Mouse (Mus musculus) heart, embryonic 16.5 days (tissue): Measurements from ENCODE around the gene Gemin4. TPM values are rescaled to one million over a fixed set of nuclear protein-coding genes. Genes with fewer than 3 reads are reported as not detected.

Experiments
- ATAC-seq: fragments of 200-750 bp; cut with Nextera tagmentation; replicated peaks from 2 replicates; pipeline ENCODE4 v1.8.0; 2017; ENCODE audit warnings: moderate number of reproducible peaks; ENCODE audit not compliant: insufficient read depth, low FRiP score; ENCODE audit errors: extremely low read depth
- H3K27ac ChIP-seq: fragments of 300-500 bp; sonication (generic); 2 replicates; pipeline ENCODE4 v1.5.1; 2014; ENCODE audit warnings: mild to moderate bottlenecking, low read length, control low read depth, moderate library complexity
- H3K27me3 ChIP-seq: fragments of 300-500 bp; sonication (generic); 2 replicates; pipeline ENCODE4 v1.6.1; 2014; ENCODE audit warnings: low read length, mixed read lengths; ENCODE audit not compliant: control insufficient read depth, insufficient read depth
- H3K36me3 ChIP-seq: fragments of 300-500 bp; sonication (generic); 2 replicates; pipeline ENCODE4 v1.6.1; 2014; ENCODE audit not compliant: control insufficient read depth, insufficient read depth
- H3K4me1 ChIP-seq: fragments of 300-500 bp; sonication (generic); 2 replicates; pipeline ENCODE4 v1.6.1; 2014; ENCODE audit warnings: low read length, mixed read lengths; ENCODE audit not compliant: control insufficient read depth, insufficient read depth
- H3K4me2 ChIP-seq: fragments of 300-500 bp; sonication (generic); 2 replicates; pipeline ENCODE4 v1.6.1; 2014; ENCODE audit warnings: low read depth, mild to moderate bottlenecking, control low read depth, low read length
- H3K4me3 ChIP-seq: fragments of 300-500 bp; sonication (generic); 2 replicates; pipeline ENCODE4 v1.5.1; 2014; ENCODE audit warnings: mild to moderate bottlenecking, control low read depth, low read length
- H3K9ac ChIP-seq: fragments of 300-500 bp; sonication (generic); 2 replicates; pipeline ENCODE4 v1.6.1; 2014; ENCODE audit warnings: low read length, control low read depth
- H3K9me3 ChIP-seq: fragments of 300-500 bp; sonication (generic); replicated peaks from 2 replicates; pipeline ENCODE4 v1.6.1; 2016; ENCODE audit warnings: low read length; ENCODE audit not compliant: control insufficient read depth
- WGBS: fragments of 180-500 bp; shearing (Covaris S2); extraction: QIAGEN DNeasy Blood & Tissue Kit; methylation state at CpG from one replicate; pipeline ENCODE4 v1.1.7; 2014; 5-methylcytosine and 5-hydroxymethylcytosine counted together
- polyA plus RNA-seq: library from polyadenylated mRNA; unstranded; fragments of >200 nt; fragmentation: Nextera tagmentation; extraction: Ambion mirVana; gene quantifications from 2 replicates; pipeline ENCODE4 v1.2.1, GENCODE M21; 2015

The Gemin4 gene
- polyA plus RNA-seq, 1 experiment from 2014 or later = 21.7 TPM

DNA sequence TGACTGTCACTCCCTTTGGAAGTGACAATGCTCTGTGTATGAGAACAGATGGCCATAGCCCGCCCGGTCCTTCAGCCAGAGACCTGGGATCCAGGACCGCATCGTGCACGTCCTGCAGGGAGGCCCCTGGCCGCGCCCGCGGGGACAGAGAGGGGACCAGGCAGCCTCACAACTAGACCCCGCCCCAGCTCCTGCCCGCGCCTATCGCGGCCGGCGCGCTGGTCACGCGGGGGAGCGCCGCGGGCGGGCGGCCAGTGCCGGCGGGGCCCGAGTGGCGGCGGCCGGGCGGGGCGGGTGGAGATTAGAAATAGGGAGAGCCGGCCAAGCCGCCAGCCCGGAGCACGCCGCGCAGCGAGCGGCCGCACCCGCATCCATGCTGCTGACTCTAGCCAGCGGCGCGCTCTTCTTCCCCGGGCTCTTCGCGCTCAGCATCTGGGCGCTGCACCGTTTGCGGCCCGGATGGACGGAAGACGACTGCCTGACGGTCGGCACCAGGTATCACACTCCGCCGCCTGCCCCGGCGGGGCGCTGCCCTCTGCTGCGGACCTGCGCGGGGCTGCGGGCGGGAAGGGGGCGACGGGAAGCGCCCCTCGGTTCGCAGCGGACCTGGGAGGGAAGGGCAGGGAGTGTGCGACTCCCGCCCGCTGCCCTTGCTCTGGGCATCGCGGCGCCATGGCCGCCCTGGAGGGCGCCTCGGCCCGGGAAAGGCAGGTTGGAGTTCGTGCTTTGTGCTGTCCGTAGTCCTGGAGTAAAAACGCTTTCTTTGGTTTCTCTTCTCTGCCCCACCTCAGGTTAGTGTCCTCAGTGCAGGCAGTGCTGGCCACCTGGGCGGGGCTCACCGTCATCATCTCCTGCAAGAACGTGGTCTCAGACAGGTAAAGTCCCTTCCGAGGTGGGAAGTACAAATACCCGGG is 15.4 kb downstream of the Gemin4 start:
- WGBS = under 1% methylated on average over 89 of the region's 90 CpGs
- Histone ChIP-seq H3K27me3 (no peaks in the 10 kb centered on the region), H3K27ac (peak overlapping the region; percentile 79), H3K4me3 (peak overlapping the region; percentile 91), H3K4me2 (peak overlapping the region; percentile 96), H3K9me3 (no peaks in the 10 kb centered on the region), H3K4me1 (peaks cover 9% of the 10 kb centered on the region; the same call in 1 of the 2 replicates), H3K36me3 (peaks cover 4% of the 10 kb centered on the region; the same call in 1 of the 2 replicates), H3K9ac (peak overlapping the region; percentile 92)
- peak; percentile 99 for ATAC-seq

DNA sequence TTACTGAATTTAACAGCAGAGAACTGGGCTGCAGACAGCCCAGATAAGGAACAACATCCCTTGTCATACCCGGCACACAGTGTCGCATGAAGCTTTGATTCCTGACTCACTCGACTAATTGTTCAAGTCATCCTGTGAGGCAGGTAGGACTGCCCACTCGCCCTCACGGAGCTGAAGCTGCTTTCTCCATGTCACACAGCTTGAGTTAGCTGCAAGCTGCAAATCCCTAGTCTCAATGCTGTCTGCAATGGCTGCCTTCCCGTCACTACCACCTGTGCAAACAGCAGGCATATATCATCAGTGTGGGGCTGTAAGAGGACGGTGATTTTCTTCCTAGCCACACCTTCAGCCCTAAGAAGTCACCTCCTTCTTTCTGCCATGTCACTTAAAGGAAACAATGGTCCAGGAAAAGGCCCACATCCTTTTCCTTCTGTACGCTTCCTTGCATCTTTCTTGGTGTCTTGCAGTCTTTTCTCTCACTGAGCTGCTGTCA is 20.4 kb downstream of the Gemin4 start:
- H3K9me3 ChIP-seq = no peaks in the 10 kb centered on the region
- ATAC-seq = no peak
- H3K9ac ChIP-seq = no peak overlapping the region
- H3K27ac ChIP-seq = no peak overlapping the region
- H3K4me3 ChIP-seq = no peak overlapping the region
- no peak overlapping the region; the same call in 1 of the 2 replicates for H3K4me2 ChIP-seq
- no peaks in the 10 kb centered on the region for H3K36me3 ChIP-seq
- no peaks in the 10 kb centered on the region for H3K27me3 ChIP-seq
- 42% methylated on average over 8 of the region's 8 CpGs for WGBS
- H3K4me1 ChIP-seq = peaks cover 5% of the 10 kb centered on the region; the same call in 1 of the 2 replicates

DNA sequence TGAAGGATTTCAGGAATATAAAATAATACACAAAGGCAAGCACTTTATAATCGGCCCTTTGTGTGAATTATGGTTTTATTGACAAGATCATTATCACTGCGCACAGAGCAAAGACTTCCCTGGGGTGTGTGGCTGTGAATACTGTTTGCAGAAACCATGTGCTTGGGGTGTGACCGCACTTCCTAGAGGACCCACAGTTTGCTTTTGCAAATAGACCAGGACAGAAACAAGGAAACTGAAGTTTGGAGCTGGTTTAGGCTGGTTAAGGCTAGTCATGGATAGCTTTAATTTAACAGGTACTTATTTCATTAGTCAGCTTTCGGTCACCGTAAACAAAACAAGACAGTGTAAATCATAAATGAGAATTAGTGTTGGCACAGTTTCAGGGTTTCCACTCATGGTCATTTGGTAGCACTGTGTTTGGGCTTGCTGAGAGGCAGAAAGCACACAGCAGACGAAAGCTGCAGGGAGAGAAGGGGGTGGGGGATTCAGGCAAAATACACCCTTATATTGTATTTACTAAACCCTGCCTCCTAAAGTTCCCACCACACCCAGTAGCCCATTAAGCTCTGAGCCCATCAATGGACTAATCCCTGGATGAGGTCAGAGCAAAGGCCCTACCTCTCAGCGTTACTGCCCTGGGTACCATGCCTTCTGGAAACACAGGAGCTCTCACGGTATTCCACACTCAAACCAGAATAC is 21.0 kb downstream of the Gemin4 start:
- no peak overlapping the region for H3K27ac ChIP-seq
- H3K9ac ChIP-seq = no peak overlapping the region
- H3K4me3 ChIP-seq = no peak overlapping the region
- no peaks in the 10 kb centered on the region for H3K9me3 ChIP-seq
- no peaks in the 10 kb centered on the region for H3K27me3 ChIP-seq
- H3K4me2 ChIP-seq = no peak overlapping the region
- 62% methylated on average over 8 of the region's 8 CpGs for WGBS
- ATAC-seq = no peak
- no peaks in the 10 kb centered on the region for H3K36me3 ChIP-seq
- peaks cover 3% of the 10 kb centered on the region; the same call in 1 of the 2 replicates for H3K4me1 ChIP-seq

DNA sequence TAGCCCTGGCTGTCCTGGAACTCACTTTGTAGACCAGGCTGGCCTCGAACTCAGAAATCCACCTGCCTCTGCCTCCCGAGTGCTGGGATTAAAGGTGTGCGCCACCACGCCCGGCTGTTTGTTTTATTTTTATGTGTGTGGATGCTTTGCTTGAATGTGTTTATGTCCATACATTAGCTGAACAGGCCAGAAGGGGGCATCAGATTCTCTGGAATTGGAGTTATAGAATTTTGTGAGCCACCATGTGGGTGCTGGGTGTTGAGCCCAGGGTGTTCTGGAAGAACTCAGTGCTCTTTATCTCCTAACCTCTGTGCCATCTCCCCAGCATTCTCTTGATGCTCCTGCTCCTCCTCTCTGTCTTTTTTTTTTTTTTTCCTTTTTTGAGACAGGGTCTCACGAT is 30.6 kb downstream of the Gemin4 start:
- Histone ChIP-seq H3K4me2 (no peak overlapping the region), H3K4me1 (no peaks in the 10 kb centered on the region), H3K36me3 (no peaks in the 10 kb centered on the region), H3K9ac (no peak overlapping the region), H3K9me3 (no peaks in the 10 kb centered on the region), H3K27me3 (no peaks in the 10 kb centered on the region), H3K4me3 (no peak overlapping the region), H3K27ac (no peak overlapping the region)
- ATAC-seq = no peak
- 84% methylated on average over 6 of the region's 6 CpGs for WGBS

DNA sequence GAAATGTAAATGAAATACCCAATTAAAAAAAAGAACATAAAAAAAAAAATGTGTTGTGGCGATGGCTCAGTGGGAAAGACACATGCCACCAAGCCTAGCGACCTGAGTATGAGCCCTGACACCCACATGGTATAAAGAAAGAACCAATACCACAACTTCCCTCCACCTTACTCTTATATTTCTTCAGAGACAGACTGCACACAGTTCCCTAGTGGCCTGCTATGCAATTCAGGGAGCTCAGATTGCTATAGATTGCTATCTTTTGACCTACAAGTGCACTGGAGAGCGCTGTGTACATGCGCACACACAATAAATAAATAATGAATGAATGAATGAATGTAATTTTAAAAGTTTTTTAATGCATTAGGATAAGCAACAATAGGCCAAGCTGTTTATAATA is 33.7 kb downstream of the Gemin4 start:
- 79% methylated on average over 4 of the region's 4 CpGs for whole genome bisulfite sequencing

DNA sequence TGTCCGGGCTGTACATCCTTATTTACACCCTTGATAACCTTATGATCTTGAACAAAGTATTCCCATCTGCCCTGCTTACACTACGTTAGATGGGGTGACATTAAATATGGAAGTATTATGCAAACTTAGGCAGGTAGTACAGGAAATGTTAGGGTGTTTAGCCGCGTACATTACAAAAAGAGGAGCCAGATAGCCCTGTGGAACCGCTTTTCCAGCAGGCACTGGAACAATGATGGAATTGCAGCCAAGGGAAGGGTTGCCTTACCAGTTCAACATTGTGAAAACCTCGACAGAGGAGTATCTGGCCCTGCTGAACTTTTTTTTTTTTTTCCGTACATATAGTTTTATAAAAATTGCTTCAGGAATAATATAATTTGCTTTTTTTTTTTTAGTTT is 37.3 kb downstream of the Gemin4 start:
- Histone ChIP-seq H3K4me3 (peak overlapping the region; percentile 98), H3K4me2 (peak overlapping the region; percentile 97), H3K27ac (peak overlapping the region; percentile 54), H3K4me1 (peaks cover 10% of the 10 kb centered on the region), H3K9ac (peak overlapping the region; percentile 83), H3K9me3 (no peaks in the 10 kb centered on the region), H3K36me3 (0 out of 2 replicates have a peak, but pooled peaks cover 4% of the 10 kb centered on the region), H3K27me3 (no peaks in the 10 kb centered on the region)
- ATAC-seq = no peak
- WGBS = 15% methylated on average over 7 of the region's 7 CpGs

More for the DNA sequence above, 33.7 kb downstream of the Gemin4 start:
- H3K27ac ChIP-seq = no peak overlapping the region
- no peaks in the 10 kb centered on the region for H3K9me3 ChIP-seq
- no peaks in the 10 kb centered on the region for H3K36me3 ChIP-seq
- no peak overlapping the region for H3K9ac ChIP-seq
- H3K4me1 ChIP-seq = peaks cover 4% of the 10 kb centered on the region
- H3K4me3 ChIP-seq = no peak overlapping the region
- no peaks in the 10 kb centered on the region for H3K27me3 ChIP-seq
- ATAC-seq = no peak
- no peak overlapping the region for H3K4me2 ChIP-seq

DNA sequence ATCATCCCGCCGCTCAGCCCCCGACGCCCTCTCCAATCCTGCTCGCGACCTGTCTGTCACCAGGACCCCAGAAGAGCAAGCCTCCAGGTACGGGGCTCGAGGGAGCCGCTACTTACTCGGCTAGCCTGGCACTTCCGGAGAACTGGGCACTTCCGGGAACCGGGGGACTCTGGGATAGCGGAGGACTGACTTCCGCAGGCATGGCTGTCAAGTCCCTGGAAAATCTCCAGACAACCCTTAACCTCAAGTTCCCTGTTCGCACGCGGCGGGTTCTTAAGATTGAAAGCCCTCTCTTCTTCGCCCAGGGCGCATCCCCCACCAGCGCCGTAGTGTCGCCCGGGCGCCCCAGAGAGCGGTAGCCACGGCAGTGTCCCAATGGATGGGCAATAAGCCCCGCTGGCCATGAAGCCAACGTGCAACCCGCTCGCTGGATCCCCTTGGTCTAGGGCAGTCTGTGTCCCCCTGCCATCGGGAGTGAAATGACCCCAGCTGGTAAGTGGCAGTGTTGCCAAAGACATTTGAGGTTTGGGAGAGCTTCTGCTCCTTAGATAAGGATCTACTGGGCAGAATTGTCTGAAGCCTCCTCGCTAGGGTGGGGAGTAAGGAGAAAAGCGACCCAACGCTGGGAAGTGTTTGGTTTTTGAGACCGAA is 37.8 kb downstream of the Gemin4 start, which contains the start of the genes Vps53 and Fam57a:
TSS of gene Vps53 (minus strand) at position 153 of the 651 bp plus-strand sequence.
TSS of gene Fam57a (plus strand) at position 177 of the 651 bp plus-strand sequence.
- Histone ChIP-seq H3K4me3 (peak within 1 kb of the TSS; percentile 98), H3K36me3 (0 out of 2 replicates have a peak, but pooled peaks cover 4% of the 10 kb centered on the region), H3K9me3 (no peaks in the 10 kb centered on the region), H3K4me2 (peak within 1 kb of the TSS; percentile 97), H3K9ac (peak within 1 kb of the TSS; percentile 83), H3K4me1 (peaks cover 10% of the 10 kb centered on the region), H3K27ac (peak within 1 kb of the TSS; percentile 78), H3K27me3 (no peaks in the 10 kb centered on the region)
- peak; percentile 93 for ATAC-seq
- WGBS = under 1% methylated on average over 37 of the region's 37 CpGs

DNA sequence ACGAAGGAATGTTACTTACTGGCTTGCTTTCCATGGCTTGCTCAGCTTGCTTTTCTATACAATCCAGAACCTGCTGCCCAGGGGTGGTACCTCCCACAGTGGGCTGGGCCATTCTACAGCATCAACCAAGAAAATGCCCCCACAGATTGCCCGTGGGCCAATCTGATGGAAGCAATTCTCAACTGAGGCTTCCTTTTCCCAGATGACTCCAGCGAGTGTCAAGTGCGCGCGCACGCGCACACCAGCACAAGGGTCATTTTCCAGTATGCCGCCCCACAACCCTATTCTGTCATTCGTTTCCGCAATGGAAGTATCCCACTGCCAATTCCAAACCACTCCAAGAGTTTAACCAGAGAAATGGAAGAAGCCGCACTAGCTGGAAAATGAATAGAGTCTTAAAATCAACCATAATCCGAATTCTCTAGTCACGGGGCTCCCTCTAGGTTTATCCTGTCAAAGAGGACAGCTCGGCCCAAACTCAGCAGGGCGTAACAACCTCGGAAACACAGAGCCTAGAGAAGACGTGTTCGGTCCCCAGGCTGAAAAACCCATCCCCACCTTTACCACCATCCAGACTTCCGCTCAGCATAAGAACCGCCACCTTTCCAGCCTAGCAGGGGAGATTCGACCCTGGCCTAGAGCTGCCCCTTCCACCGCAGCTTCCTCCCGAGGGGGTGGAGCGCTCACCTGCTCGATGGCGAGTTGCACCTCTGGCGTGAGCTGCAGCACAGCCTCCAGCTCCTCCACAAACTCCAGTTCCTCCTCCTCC is 38.6 kb downstream of the Gemin4 start:
- H3K4me3 ChIP-seq = peak overlapping the region; percentile 98
- no peaks in the 10 kb centered on the region for H3K9me3 ChIP-seq
- H3K9ac ChIP-seq = peak overlapping the region; percentile 83
- ATAC-seq = peak; percentile 63
- peaks cover 10% of the 10 kb centered on the region for H3K4me1 ChIP-seq
- peaks cover 4% of the 10 kb centered on the region; the same call in 1 of the 2 replicates for H3K36me3 ChIP-seq
- H3K27ac ChIP-seq = peak overlapping the region; percentile 78
- 1% methylated on average over 28 of the region's 28 CpGs for WGBS
- peak overlapping the region; percentile 97 for H3K4me2 ChIP-seq
- H3K27me3 ChIP-seq = no peaks in the 10 kb centered on the region
